ENCODE assay signal across 8 mouse cellular contexts in the genomic region with DNA sequence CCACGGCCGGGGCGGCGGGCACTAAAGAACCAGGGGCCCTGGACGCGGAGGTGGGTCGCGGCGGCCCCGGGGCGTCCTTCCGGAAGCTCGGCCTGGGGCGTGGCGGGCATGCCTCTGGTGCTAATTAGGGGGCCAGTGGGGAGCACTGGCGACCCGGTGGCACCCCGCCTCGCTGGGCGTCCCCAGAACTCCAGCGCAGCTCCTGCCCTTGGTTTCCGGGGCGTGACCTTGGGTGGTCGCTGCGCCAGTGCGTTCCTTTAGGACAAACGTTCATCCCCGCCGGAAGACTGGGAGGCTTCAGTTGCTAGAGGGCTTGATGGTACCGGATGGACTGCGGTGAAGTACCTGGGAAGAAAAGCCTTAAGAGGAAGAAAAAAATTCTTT. TPM values are rescaled to one million over a fixed set of nuclear protein-coding genes. Genes with fewer than 3 reads are reported as not detected.
A peak's percentile ranks its signal among the peaks of the same experiment; 100 is the strongest.
DNase-seq lines count a peak whose midpoint lies in the region; ATAC-seq and TF ChIP-seq lines count a peak whose summit lies in the region.

No protein-coding gene starts in this region.

- WGBS in embryonic facial prominence, embryonic 15.5 days = 0% methylated on average over 31 of the region's 31 CpGs
- under 1% methylated on average over 30 of the region's 31 CpGs for WGBS in liver, embryonic 11.5 days
- WGBS in midbrain, embryonic 15.5 days = under 1% methylated on average over 31 of the region's 31 CpGs
- WGBS in stomach, embryonic 16.5 days = 0% methylated on average over 29 of the region's 31 CpGs

- 0 out of 2 replicates have a peak, but pooled peaks have one; percentile 13 for ATAC-seq in embryonic facial prominence, embryonic 15.5 days (ENCODE audit: insufficient number of reproducible peaks, low FRiP score, low TSS enrichment, low read depth)
- peak; percentile 46 for ATAC-seq in liver, embryonic 11.5 days (replicated peaks; ENCODE audit: low FRiP score)
- no peak for ATAC-seq in midbrain, embryonic 15.5 days (replicated peaks)
- no peak for ATAC-seq in stomach, embryonic 16.5 days (ENCODE audit: insufficient read depth, low FRiP score)

- H3K4me2 ChIP-seq in embryonic facial prominence, embryonic 15.5 days (replicated peaks) = peak overlapping the region; percentile 67
- H3K4me2 ChIP-seq in liver, embryonic 11.5 days = peak overlapping the region; percentile 88
- H3K4me2 ChIP-seq in midbrain, embryonic 15.5 days = peak overlapping the region; percentile 88
- peak overlapping the region; percentile 87 for H3K4me2 ChIP-seq in stomach, embryonic 16.5 days (ENCODE audit: low read depth, low read length)

- peak; percentile 24 for DNase-seq in cerebellum, adult 11 months
- no peak for DNase-seq in cerebellum, postnatal 25 days
- no peak for DNase-seq in ES-E14 (ENCODE audit: low read depth, low spot score)
- peak; percentile 51 for DNase-seq in heart, postnatal 4 days
- no peak for DNase-seq in liver, embryonic 11.5 days (ENCODE audit: low spot score)

- H3K27me3 ChIP-seq in embryonic facial prominence, embryonic 15.5 days = no peaks in the 10 kb centered on the region
- no peaks in the 10 kb centered on the region for H3K27me3 ChIP-seq in liver, embryonic 11.5 days (replicated peaks; ENCODE audit: control insufficient read depth, insufficient read depth, low read length)
- H3K27me3 ChIP-seq in midbrain, embryonic 15.5 days (replicated peaks) = no peaks in the 10 kb centered on the region
- no peaks in the 10 kb centered on the region for H3K27me3 ChIP-seq in stomach, embryonic 16.5 days (ENCODE audit: control insufficient read depth, insufficient read depth, low read length)

- peak overlapping the region; percentile 90 for H3K9ac ChIP-seq in ES-E14 (ENCODE audit: insufficient read depth, low read depth, low read length, poor library complexity, severe bottlenecking)
- peak overlapping the region; percentile 95 for H3K9ac ChIP-seq in embryonic facial prominence, embryonic 15.5 days
- H3K9ac ChIP-seq in liver, embryonic 11.5 days (ENCODE audit: low read depth, low read length) = peak overlapping the region; percentile 93
- peak overlapping the region; percentile 89 for H3K9ac ChIP-seq in midbrain, embryonic 15.5 days
- H3K9ac ChIP-seq in stomach, embryonic 16.5 days (ENCODE audit: low read length) = peak overlapping the region; percentile 96

- in situ Hi-C loops in ES-E14 (cut with MboI; ENCODE audit: low sequenced_read_pairs in 2 of 2, unreplicated experiment in 2 of 2) = no loop called here

- peak overlapping the region; percentile 64 for H3K27ac ChIP-seq in ES-E14 (ENCODE audit: insufficient read depth, low read depth, low read length, poor library complexity, severe bottlenecking)
- peak overlapping the region; percentile 74 for H3K27ac ChIP-seq in embryonic facial prominence, embryonic 15.5 days (replicated peaks)
- H3K27ac ChIP-seq in liver, embryonic 11.5 days (ENCODE audit: low read depth, low read length) = peak overlapping the region; percentile 83
- peak overlapping the region; percentile 82 for H3K27ac ChIP-seq in midbrain, embryonic 15.5 days
- peak overlapping the region; percentile 78 for H3K27ac ChIP-seq in stomach, embryonic 16.5 days (ENCODE audit: low read length)

- H3K9me3 ChIP-seq in ES-E14 (ENCODE audit: control insufficient read depth, insufficient read depth, low read depth, low read length) = peaks cover 10% of the 10 kb centered on the region
- H3K9me3 ChIP-seq in embryonic facial prominence, embryonic 15.5 days (replicated peaks) = no peaks in the 10 kb centered on the region
- H3K9me3 ChIP-seq in liver, embryonic 11.5 days (ENCODE audit: control insufficient read depth, low read length) = no peaks in the 10 kb centered on the region; the same call in 1 of the 2 replicates
- no peaks in the 10 kb centered on the region for H3K9me3 ChIP-seq in midbrain, embryonic 15.5 days
- H3K9me3 ChIP-seq in stomach, embryonic 16.5 days (replicated peaks; ENCODE audit: control insufficient read depth, low read length) = no peaks in the 10 kb centered on the region

- H3K36me3 ChIP-seq in ES-E14 (ENCODE audit: control insufficient read depth, insufficient read depth, low read length, poor library complexity, severe bottlenecking) = no peaks in the 10 kb centered on the region
- peaks cover 13% of the 10 kb centered on the region; the same call in 1 of the 2 replicates for H3K36me3 ChIP-seq in embryonic facial prominence, embryonic 15.5 days
- no peaks in the 10 kb centered on the region; the same call in 1 of the 2 replicates for H3K36me3 ChIP-seq in liver, embryonic 11.5 days (ENCODE audit: control insufficient read depth, insufficient read depth, low read length)
- no peaks in the 10 kb centered on the region for H3K36me3 ChIP-seq in midbrain, embryonic 15.5 days (replicated peaks)
- no peaks in the 10 kb centered on the region for H3K36me3 ChIP-seq in stomach, embryonic 16.5 days (ENCODE audit: control insufficient read depth, insufficient read depth, low read length)

- H3K4me3 ChIP-seq in ES-E14 (ENCODE audit: insufficient read depth in 1 of 2, low read depth in 1 of 2, low read length in 2 of 2, poor library complexity in 1 of 2, severe bottlenecking in 1 of 2) = peak overlapping the region; percentile 89 to 92
- H3K4me3 ChIP-seq in embryonic facial prominence, embryonic 15.5 days (replicated peaks) = peak overlapping the region; percentile 100
- H3K4me3 ChIP-seq in liver, embryonic 11.5 days (ENCODE audit: low read depth, low read length) = peak overlapping the region; percentile 100
- peak overlapping the region; percentile 91 for H3K4me3 ChIP-seq in midbrain, embryonic 15.5 days
- H3K4me3 ChIP-seq in stomach, embryonic 16.5 days (replicated peaks; ENCODE audit: low read length) = peak overlapping the region; percentile 98

- H3K4me1 ChIP-seq in ES-E14 (ENCODE audit: control insufficient read depth in 2 of 2, insufficient read depth in 2 of 2, low read length in 2 of 2, poor library complexity in 1 of 2) = peaks cover 5 to 7% of the 10 kb centered on the region in 2 experiments; a peak in 2 of 4 replicates
- peaks cover 24% of the 10 kb centered on the region for H3K4me1 ChIP-seq in embryonic facial prominence, embryonic 15.5 days
- H3K4me1 ChIP-seq in liver, embryonic 11.5 days (replicated peaks; ENCODE audit: control insufficient read depth, insufficient read depth, low read length) = peaks cover 11% of the 10 kb centered on the region
- peaks cover 25% of the 10 kb centered on the region for H3K4me1 ChIP-seq in midbrain, embryonic 15.5 days
- peaks cover 17% of the 10 kb centered on the region for H3K4me1 ChIP-seq in stomach, embryonic 16.5 days (ENCODE audit: control insufficient read depth, insufficient read depth, low read length)

TF ChIP-seq in ES-E14, 5 proteins besides CTCF, POLR2A, EP300 and RAD21:
- no peak for TF ChIP-seq CHD2 (IDR thresholded peaks at IDR 0.05; ENCODE audit: low read depth, low read length)
- no peak for TF ChIP-seq ZC3H11A (IDR thresholded peaks at IDR 0.05; ENCODE audit: borderline replicate concordance, low read depth, low read length)
- TF ChIP-seq MAFK (IDR thresholded peaks at IDR 0.05; ENCODE audit: insufficient read depth, low read depth, low read length) = no peak
- no peak for TF ChIP-seq HCFC1 (IDR thresholded peaks at IDR 0.05; ENCODE audit: borderline replicate concordance, insufficient read depth, low read length)
- no peak for TF ChIP-seq ZNF384 (IDR thresholded peaks at IDR 0.05; ENCODE audit: low read depth, low read length)

RNA-seq across cellular contexts. Expression of a gene that starts 0.7 kb away (rescaled TPM):
- total RNA-seq in ES-E14 (2012; rRNA removed) = 79.2 and 90.2 TPM in 2 replicates
- polyA plus RNA-seq in embryonic facial prominence, embryonic 15.5 days (2015; fragmentation: Nextera tagmentation; extraction: Ambion mirVana) = 116 and 118 TPM in 2 replicates
- total RNA-seq in heart, postnatal 4 days (2021) = 100 to 1,000 TPM; 148 to 159 TPM
- polyA plus RNA-seq in liver, embryonic 11.5 days (2014; fragmentation: Nextera tagmentation; extraction: Ambion mirVana) = 103 and 106 TPM in 2 replicates
- 138 and 139 TPM in 2 replicates for polyA plus RNA-seq in midbrain, embryonic 15.5 days (2015; fragmentation: Nextera tagmentation; extraction: Ambion mirVana)
- polyA plus RNA-seq in stomach, embryonic 16.5 days (2015; fragmentation: Nextera tagmentation; extraction: Ambion mirVana) = 111 and 121 TPM in 2 replicates

RNA-seq across cellular contexts. Expression of a gene that starts 42.4 kb away (rescaled TPM):
- total RNA-seq in ES-E14 (2012; rRNA removed) = 4.7 TPM in 2 replicates
- polyA plus RNA-seq in embryonic facial prominence, embryonic 15.5 days (2015; fragmentation: Nextera tagmentation; extraction: Ambion mirVana) = 10.4 and 11.3 TPM in 2 replicates
- total RNA-seq in heart, postnatal 4 days (2021) = 1 to 10 TPM; 6.3 to 6.7 TPM
- polyA plus RNA-seq in liver, embryonic 11.5 days (2014; fragmentation: Nextera tagmentation; extraction: Ambion mirVana) = 4.9 and 5.6 TPM in 2 replicates
- 9.0 and 9.7 TPM in 2 replicates for polyA plus RNA-seq in midbrain, embryonic 15.5 days (2015; fragmentation: Nextera tagmentation; extraction: Ambion mirVana)
- polyA plus RNA-seq in stomach, embryonic 16.5 days (2015; fragmentation: Nextera tagmentation; extraction: Ambion mirVana) = 9.5 and 9.8 TPM in 2 replicates

Comparison
In these comparisons a context has a peak if more than half of its experiments do, and no peak if none do; other contexts are left out.
1. DNase-seq: peak in cerebellum, adult 11 months (single experiment) and heart, postnatal 4 days (single experiment); none in cerebellum, postnatal 25 days (0 of 2), ES-E14 (single experiment) and liver, embryonic 11.5 days (single experiment).
2. ATAC-seq: peak in embryonic facial prominence, embryonic 15.5 days (single experiment) and liver, embryonic 11.5 days (single experiment); none in midbrain, embryonic 15.5 days (single experiment) and stomach, embryonic 16.5 days (single experiment).
3. Peak in every context shown above with its lines, with median percentiles within 50 percentile points of each other: H3K27ac ChIP-seq, H3K4me3 ChIP-seq, H3K9ac ChIP-seq and H3K4me2 ChIP-seq.